Mouse (Mus musculus): ENCODE measurements around the gene Slc9a9.

- TF ChIP-seq EP300 (IDR thresholded peaks at IDR 0.05; ENCODE audit: low read depth), result no peak
- TF ChIP-seq CTCF (IDR thresholded peaks at IDR 0.05; ENCODE audit: low read depth), result no peak
Measured at GRCm38 (mm10) chr9:94653827-94654226, 15.9 kb upstream of the Slc9a9 start.
